Mouse (Mus musculus) small intestine, adult 2 months (tissue): ENCODE results near the gene Ccser1. TPM values are rescaled to one million over a fixed set of nuclear protein-coding genes. Genes with fewer than 3 reads are reported as not detected.

Experiments
- H3K27ac ChIP-seq: fragments of 200-500 bp; 2 replicates; pipeline ENCODE4 v1.5.1; 2012; ENCODE audit warnings: low read depth, low read length, control low read depth, inconsistent platforms; ENCODE audit not compliant: insufficient read depth
- H3K27me3 ChIP-seq: fragments of 200-500 bp; 2 replicates; pipeline ENCODE4 v1.6.1; 2012; ENCODE audit warnings: mild to moderate bottlenecking, moderate library complexity, low read length, inconsistent platforms; ENCODE audit not compliant: control insufficient read depth, insufficient read depth
- H3K36me3 ChIP-seq: fragments of 200-500 bp; 2 replicates; pipeline ENCODE4 v1.6.1; 2012; ENCODE audit warnings: mild to moderate bottlenecking, low read length, control low read depth, inconsistent platforms; ENCODE audit not compliant: control insufficient read depth, insufficient read depth
- H3K4me1 ChIP-seq: fragments of 200-500 bp; 2 replicates; pipeline ENCODE4 v1.6.1; 2012; ENCODE audit warnings: low read length, inconsistent platforms, mixed read lengths; ENCODE audit not compliant: control insufficient read depth, insufficient read depth, insufficient read length
- H3K4me3 ChIP-seq: fragments of 200-500 bp; 2 replicates; pipeline ENCODE4 v1.5.1; 2012; ENCODE audit warnings: low read depth, mild to moderate bottlenecking, control low read depth, inconsistent platforms, low read length, moderate library complexity
- CTCF ChIP-seq: fragments of 200-500 bp; IDR thresholded peaks from 2 replicates; pipeline ENCODE4 v1.5.1; 2012; ENCODE audit warnings: low read depth, mild to moderate bottlenecking, control low read depth, inconsistent platforms, low read length, moderate library complexity, mixed read lengths; ENCODE audit not compliant: insufficient replicate concordance, insufficient read length; ENCODE audit errors: extremely low read depth
- POLR2A ChIP-seq: fragments of 200-500 bp; IDR thresholded peaks from 2 replicates; pipeline ENCODE4 v1.6.1; 2012; ENCODE audit warnings: low read depth, mild to moderate bottlenecking, control low read depth, inconsistent platforms, low read length, moderate library complexity
- WGBS: fragments of 180-500 bp; shearing (Covaris S2); methylation state at CpG from one replicate; pipeline ENCODE4 v1.1.7; 2018; 5-methylcytosine and 5-hydroxymethylcytosine counted together
- polyA plus RNA-seq: library from polyadenylated mRNA; depleted of rRNA; stranded (reverse); fragments of >200 nt; gene quantifications from 2 replicates; pipeline ENCODE4 v1.2.3, GENCODE M21; 2012

Ccser1 gene
- polyA plus RNA-seq, 1 experiment: 2.4 TPM

GRCm38 (mm10) chr6:62281256-62281655, 1101.1 kb downstream of the Ccser1 start:
- Histone ChIP-seq H3K27me3 (no peaks in the 10 kb centered on the region), H3K4me1 (no peaks in the 10 kb centered on the region), H3K36me3 (no peaks in the 10 kb centered on the region), H3K4me3 (no peak overlapping the region), H3K27ac (no peak overlapping the region)
- WGBS: 85% methylated on average over 3 of the region's 3 CpGs
- TF ChIP-seq CTCF: no peak
- TF ChIP-seq POLR2A: no peak

- 57% methylated on average over 6 of the region's 6 CpGs for WGBS
- TF ChIP-seq CTCF: no peak
- TF ChIP-seq POLR2A: no peak
- Histone ChIP-seq H3K27ac (no peak overlapping the region), H3K4me3 (no peak overlapping the region), H3K36me3 (no peaks in the 10 kb centered on the region), H3K4me1 (no peaks in the 10 kb centered on the region), H3K27me3 (no peaks in the 10 kb centered on the region)
Measured at GRCm38 (mm10) chr6:62301576-62302312, 1121.6 kb downstream of the Ccser1 start.

GRCm38 (mm10) chr6:62318627-62319026, 1138.5 kb downstream of the Ccser1 start:
- H3K4me3 ChIP-seq: no peak overlapping the region
- TF ChIP-seq CTCF: no peak
- TF ChIP-seq POLR2A: no peak
- no peak overlapping the region for H3K27ac ChIP-seq
- no peaks in the 10 kb centered on the region for H3K27me3 ChIP-seq
- WGBS: 79% methylated on average over 3 of the region's 3 CpGs
- H3K36me3 ChIP-seq: no peaks in the 10 kb centered on the region
- no peaks in the 10 kb centered on the region for H3K4me1 ChIP-seq

GRCm38 (mm10) chr6:62340319-62340718, 1160.2 kb downstream of the Ccser1 start:
- TF ChIP-seq CTCF: no peak
- TF ChIP-seq POLR2A: no peak
- H3K4me1 ChIP-seq: no peaks in the 10 kb centered on the region
- no peak overlapping the region for H3K27ac ChIP-seq
- no peaks in the 10 kb centered on the region for H3K27me3 ChIP-seq
- no peak overlapping the region for H3K4me3 ChIP-seq
- 52% methylated on average over 3 of the region's 3 CpGs for WGBS
- H3K36me3 ChIP-seq: no peaks in the 10 kb centered on the region

- Histone ChIP-seq H3K4me1 (no peaks in the 10 kb centered on the region), H3K36me3 (no peaks in the 10 kb centered on the region), H3K4me3 (no peak overlapping the region), H3K27ac (no peak overlapping the region), H3K27me3 (no peaks in the 10 kb centered on the region)
- WGBS: 90% methylated on average over 2 of the region's 2 CpGs
- TF ChIP-seq CTCF: no peak
- TF ChIP-seq POLR2A: no peak
Measured at GRCm38 (mm10) chr6:62367802-62368201, 1187.7 kb downstream of the Ccser1 start.
